Mouse (Mus musculus) heart, adult 9 months (tissue): ENCODE measurements at regions not wholly inside any gene's neighbourhood (a gene's known extent, or its start where the extent isn't known, plus 50 kb on each side); places are given as distances from the start of the nearest gene placed in this dataset.

Experiments
- DNase-seq, 2 experiments: peaks; one replicate each; pipeline ENCODE4 v3.0.0; 2022; ENCODE audit warnings: low spot score in 2 of 2

DNA sequence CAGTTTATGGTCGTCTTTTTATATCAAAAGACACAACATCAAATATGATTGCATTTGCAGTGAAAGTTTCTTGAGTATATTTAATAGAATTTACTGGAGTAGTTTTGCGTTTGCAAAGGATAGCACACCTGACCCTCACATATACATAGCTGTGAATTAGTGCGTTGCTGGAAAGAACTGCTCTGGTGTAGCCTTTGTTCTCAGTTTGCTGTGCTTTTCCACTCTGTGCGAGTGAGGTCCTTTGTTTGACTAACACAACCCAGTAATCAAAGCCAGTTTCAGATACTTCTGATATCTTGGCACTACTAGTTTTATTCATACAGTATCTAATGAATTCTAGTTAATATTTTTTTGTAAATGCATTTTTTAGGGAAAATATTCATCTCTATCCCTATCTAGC, 84.7 kb downstream of the Trim52 start:
- DNase-seq = no peak

DNA sequence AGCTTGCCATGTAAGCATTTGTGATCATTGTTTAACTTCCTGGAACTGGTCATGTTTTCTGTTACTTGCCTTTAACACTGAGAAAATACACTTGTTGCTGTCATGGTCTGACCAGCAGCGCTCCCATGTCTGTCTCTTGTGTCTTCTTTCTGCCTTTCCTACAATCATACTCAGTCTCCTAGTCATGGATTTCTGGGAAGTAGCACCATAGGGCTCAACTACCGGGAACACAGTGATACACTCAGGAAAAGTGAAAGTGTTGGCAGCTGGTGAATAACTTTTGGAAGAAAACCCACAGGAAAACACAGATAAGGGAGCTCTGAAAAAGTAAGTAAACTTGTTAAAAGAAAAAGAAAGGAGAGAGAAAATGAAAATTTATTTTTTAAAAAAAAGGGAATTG, 87.6 kb downstream of the Trim52 start:
- no peak for DNase-seq

DNA sequence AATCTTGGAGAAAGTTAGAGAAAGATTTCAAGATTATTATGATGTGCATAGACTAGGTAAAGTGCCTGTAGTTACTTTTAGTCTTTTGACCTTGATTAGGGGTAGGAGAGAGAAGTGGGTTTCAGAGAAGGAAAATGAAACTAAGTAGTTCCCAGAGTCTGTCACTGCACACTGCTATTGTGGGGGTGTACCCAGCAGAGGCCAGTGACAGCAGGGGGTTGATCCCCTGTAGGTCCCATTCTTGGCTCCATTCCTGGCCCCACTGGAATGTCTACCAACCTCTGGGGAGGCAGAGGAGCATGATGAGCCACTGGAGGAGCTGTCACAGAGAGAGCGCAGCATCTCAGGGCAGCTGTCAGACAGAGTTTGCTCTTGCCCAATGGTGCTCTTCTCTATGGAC, 88.1 kb downstream of the Trim52 start:
- no peak for DNase-seq

DNA sequence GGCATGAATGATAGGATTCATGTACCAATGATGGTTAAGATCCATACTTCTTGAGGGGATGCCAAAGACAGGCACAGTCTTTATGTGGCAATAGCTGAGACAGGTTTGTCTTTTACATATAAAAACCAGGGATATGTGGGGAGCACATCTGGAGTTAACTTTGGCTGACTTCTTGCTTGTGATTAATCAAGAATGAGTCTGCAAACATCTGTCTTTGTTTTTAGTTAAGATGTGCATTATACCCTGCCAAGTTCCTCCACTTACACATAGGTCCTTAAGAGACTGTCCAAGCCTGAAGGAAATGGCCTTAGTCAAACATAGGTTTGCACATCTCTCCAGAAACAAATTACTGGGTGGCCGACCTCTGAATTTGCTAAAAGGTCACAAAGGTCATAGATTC, 91.8 kb downstream of the Trim52 start:
- peak in 1 of 2 experiments; percentile 2 for DNase-seq

DNA sequence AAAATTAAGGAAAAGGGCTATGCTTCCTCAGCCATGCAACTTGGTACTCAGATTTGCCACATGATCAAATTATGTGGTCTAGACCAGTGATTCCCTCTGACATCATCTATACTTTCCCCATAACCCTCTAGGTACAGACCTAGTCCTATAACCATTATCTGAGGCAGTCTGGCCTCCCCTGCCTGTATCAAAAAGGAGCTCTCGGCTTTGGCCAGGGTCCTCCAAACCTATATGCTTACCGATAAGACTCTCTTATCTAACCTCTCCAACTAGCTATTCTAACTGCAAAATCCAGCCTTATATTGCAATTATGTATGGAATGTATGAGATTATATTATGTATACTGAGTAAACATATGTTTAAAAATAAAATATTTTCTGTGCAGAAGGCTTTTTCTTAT, 93.1 kb downstream of the Trim52 start:
- DNase-seq = no peak

DNA sequence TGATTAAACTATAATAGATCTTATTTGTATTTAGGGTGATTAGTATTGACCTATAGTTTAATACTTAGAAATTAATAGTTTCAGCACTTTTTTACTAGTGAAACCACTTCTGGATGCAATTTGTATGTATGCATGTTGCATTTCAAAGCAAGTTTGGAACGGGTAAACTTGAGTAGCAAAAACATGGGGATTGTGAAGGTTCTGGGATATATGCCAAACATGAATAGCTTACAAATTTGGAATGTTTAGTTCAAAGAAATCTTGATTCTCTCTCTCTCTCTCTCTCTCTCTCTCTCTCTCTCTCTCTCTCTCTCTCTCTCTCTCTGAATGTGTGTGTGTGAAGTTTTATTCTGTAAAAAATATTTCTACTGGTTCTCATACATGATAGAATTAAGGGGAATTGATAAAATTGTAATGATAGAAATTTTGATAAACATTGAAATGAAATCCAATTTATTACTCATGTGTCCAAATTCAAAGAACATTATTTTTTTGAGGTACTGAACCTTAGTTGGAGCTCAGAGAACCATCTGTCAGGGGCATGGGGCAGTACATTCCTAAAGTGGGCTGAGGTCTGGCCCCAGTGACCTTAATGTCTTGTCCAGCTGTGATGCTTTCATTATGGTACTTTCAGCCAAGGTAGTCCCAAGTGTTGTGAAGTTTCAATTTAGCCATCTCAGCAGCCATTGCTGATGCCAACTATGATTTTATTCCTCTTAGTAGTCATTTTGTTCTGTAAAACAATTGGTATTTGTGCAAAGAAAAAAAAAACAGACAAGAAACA, 93.7 kb downstream of the Trim52 start:
- peak; percentile 24 to 34 for DNase-seq

DNA sequence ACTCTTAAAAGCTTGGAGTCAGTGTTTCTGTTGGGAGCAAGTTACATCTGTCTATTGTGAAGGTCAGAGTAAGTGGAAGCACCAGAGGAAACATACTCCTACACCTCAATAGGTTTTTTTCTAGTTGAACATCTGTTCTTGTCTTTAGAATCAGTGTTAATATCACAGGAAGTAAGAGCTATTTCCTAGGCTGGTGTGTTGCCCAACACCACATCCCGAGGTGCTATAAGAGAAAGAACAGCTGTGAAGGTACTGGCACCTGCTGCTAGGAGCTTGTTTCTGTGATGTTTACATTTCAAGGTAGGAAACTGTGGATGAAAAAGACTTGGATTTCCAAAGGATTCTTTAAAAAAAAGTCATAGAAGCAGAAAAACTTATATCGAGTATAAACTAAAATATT, 105.1 kb downstream of the Trim52 start:
- peak in 1 of 2 experiments; percentile 50 for DNase-seq

DNA sequence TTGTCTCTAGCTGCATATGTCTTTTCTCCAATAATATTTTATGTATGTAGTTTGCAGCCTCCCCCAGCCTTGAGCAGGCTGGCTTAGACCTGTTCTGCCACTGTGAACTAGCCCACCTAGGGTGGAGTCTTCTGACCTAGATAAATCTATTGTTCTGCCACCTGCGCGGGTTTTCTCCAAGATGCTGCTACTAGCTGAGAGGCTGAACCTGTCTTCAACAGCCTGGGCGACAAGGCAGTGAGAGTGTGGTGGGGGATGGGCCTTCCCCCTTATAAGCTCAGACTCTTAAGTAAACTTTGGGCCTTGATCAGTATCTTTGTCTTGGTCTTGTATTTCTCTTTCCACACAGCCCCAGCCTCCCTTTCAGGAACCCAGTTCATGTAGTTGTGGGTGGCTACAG, 111.7 kb downstream of the Trim52 start:
- DNase-seq = no peak

DNA sequence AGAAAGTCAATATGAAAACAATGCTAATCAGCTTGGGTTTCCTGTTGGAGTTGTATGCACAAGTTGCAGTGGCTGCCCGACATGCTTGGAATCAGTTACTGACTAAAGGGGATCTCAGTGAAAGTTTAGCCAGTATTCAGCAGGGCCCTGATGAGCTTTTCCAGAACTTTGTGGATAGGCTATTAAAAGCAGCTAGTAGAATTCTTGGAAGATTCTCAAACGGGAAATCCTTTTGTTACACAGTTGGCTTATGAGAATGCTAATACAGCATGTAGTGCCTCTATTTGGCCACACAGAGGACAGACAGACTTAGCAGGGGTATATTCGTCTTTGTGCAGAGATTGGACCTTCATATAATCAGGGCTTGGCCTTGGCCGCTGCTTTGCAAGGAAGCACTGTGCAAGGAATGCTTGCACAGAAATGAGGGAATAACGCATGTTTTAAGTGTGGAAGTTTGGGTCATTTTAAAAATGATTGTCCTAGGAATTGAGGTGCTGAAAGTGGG, 113.3 kb downstream of the Trim52 start:
- peak in 1 of 2 experiments; percentile 53 for DNase-seq

DNA sequence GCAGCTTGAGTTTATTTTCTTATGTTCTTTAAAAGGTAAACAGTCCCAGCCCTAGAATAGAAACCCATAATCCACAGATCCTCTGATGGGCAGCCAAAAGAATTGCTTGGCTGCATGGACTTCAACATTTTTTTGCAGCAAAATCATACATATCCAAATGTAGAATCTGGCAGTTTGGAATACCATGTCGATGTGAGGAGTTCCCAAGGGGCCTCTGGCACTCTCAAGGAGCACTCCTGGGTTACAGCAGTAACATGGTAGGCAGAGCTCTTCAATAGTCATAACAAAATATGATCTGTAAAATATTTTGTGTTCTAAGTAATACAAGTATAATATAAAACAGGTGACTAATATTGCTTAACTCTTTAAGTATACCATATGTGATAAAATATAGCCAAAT, 119.4 kb downstream of the Trim52 start:
- DNase-seq = no peak

DNA sequence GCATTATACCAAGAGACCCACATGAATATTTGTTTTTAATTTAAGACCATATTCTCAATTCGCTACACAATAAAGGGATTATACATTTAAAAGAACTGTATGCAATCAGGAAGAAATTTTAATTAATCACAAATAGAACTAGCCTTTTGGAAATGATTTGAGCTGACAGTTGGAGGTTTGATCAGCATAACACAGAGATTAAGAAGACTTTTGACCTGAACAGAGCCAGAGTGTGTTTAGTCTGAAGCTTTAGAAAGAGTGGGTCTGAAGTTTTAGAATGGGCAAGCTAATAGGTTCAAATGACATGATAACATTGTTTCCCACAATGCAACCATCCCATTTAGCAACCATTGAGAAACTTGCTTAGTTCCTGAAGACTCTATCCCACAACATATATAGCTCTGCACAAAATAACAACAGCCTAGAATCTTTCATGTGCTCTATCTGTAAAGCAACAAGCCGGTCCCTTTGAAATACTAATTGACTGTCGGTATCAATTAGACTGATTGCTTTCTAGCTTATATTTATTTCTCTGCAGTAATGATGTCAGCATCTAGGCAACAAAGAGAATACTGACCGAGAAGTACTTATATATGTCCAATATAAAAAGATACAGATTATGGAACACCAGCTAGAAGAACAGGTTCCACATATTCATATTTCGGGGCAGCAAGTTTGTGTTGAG, 135.9 kb downstream of the Trim52 start:
- no peak for DNase-seq

DNA sequence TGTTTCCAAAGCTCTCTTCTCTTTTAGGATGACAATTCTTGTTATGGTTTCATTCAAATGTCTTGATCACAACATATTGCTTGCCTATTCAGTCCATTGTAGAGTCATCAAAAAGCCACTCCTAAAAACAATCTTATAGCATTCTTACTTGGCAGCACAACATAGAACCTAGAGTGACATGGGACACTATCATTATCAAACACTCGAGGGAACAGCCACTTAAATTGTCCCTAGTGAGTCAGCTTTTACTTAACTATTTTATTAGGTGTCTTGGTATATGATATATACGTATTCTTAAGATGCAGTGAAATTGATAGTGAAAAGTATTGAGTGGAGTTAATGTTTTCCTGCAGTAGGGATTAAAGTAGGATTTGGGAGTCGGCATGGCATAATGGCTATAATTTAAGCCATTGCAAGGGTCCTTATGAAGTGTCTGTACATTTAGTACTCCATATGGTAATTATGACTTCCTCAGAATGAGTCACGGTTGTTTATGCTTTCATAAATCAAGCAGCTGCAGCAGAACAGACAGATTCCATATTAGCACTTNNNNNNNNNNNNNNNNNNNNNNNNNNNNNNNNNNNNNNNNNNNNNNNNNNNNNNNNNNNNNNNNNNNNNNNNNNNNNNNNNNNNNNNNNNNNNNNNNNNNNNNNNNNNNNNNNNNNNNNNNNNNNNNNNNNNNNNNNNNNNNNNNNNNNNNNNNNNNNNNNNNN, 153.6 kb downstream of the Trim52 start:
- DNase-seq = no peak

DNA sequence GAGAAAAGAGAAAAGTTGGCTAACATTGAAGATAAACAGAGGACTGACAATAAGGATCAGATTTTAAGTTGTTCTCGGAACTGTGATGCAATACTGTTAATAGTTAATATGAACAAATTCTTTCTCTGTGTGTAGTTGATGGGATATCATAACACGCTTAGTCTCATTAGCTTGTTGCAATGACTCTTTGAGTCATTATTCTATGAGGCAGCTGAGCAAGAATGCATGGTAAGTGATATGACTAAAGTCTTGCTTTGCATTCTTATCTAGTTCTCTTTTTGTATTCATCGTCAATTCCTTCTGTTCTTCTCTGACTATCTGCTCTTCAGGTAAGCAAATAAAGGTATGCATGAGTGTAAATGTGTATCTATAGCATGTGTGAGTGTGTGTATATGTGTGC, 159.3 kb downstream of the Trim52 start:
- DNase-seq = no peak

DNA sequence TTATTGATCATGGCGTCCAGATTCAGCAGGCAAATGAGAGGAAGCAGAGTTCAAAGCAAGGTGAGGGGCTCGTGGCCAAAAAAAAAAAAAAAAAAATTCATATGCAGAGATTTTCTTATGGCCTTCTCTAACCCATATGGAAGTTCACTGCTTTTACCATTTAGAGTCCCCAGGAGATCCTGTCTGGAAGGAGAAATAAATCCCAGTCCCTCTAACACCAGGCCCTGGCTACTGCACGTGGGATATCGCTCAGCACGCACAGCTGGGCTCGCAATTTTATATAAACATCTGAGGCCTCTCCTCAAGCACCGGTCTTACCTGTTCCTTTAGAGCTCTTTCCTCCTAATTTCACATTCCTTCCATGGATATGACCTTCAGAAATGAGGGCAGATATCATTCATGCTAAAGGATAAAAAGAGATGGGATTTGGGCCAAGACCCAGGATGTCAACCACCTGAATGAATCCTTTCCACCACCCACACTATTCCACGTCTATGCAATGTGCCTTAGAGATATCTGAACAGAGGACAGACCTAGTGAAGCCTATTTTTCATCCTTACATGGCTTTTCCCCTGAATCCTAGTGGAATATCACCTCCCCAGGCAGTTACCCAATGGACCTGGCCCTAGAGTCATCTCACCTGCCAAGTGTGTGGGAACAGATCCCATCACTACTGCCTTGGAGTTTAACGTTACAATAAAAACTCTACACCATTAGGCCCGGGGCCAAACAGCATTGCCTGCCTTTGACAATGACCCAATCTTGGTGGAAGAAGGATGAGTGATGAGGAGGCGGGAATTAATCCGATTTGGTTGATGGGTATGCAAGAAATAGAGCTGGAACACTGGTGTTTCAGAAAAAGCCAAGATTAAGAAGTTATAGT, 161.9 kb downstream of the Trim52 start:
- no peak for DNase-seq

DNA sequence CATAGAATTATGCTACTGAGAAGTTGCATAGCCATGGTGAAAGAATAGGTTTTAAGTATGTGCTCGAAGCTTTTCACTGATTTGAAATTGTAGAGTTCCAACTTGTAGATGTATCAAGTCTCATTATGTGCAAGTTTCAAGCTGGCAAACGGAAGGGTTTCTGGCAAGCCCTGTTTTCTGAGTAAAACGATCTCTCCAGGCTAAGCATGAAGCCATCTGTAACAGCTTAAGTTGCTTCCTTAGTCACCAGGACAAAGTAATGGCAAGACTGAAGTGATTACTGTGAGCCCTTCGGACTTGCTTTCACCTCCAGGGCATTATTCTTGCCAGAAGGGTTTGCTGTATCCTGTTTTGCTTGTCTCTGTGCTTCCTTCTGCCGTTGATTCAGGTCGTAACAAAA, 163.7 kb downstream of the Trim52 start:
- DNase-seq = no peak

DNA sequence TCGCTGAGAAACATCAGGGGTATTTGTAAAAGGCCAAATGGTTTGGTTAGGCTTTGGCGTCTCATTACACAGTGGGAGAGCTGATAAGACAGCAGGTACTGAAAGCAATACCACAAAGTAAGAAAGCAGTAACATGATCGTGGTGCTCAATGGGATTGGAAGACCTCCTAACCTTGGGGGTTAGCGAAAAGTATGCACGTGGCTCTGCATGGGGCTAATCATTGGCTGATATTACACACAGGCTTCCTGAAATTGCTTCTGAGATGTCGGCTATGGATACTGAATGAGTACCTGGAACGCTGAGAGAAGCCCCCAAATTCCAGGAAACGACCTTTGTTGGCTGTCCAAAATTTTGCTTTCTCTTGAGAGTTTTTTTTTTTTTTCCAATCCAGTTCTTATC, 207.6 kb downstream of the Trim52 start:
- DNase-seq = no peak

DNA sequence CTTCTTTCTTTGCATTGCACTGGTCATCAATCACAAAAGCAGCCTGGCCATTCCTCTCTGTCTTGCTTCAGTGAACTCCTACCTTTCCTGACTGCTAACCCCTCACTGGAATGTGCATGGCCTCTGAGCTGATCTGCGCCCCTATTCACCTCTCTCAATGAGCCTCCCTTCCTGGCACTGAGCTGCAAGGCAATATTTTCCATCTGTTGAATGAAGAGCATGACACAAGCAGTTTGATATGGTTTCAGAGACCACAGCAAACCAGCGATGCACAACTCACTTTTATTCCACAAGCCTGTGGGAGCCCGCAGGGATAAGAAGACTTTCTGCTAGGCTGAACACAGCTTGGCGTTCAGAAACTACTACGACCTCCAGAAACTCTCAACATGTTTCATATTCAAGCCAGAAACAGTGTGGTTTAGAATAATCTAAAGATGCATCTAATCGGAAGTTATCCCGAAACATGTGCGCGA, 208.1 kb downstream of the Trim52 start:
- DNase-seq = no peak

DNA sequence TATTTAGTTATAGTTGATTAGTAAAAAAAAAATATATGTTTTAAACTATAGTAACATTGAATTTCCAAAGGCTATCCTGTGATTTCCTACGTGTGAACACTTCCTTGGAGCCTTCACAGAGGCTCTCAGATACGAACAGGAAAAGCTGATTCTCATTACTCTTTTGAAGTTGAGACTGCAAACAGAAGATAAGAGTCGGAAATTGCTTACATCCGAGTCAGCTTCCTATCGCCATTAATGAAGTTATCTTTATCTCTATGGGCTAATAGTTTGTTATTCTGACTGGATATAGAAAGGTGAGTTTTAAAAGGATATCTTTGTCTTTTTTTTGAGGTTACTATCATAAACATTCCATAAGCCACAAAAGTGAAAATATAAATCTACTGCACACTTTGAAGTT, 212.8 kb downstream of the Trim52 start:
- no peak for DNase-seq

DNA sequence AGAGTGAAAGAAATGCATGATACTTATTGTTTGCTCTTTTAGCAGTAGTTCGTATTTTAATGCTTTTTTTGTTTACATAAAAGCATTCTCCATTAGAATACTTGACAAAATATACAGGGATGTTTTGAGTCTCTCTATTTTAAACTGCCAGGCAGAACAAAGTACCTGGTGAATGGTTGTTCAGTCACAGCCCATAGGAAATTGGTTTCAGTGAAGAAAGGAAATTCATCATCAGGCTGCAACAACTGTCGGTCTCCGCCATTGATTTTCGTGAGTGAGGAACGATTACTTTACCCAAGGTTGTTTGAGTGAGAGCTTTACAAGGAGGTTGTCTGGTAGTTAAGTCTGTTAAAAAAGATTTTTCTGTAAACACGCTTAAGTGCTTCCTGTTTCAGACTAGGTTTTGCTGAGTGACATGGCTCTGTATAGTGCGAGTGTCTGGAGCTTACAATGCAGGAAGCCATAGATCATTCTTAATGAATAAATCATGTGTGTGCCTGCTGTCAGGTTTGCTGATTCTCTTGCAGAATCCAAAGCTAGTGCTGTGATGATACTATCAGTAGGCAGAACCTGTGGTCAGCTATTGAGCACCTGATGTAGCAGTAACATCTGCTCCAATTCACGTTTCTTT, 221.8 kb downstream of the Trim52 start:
- no peak for DNase-seq

DNA sequence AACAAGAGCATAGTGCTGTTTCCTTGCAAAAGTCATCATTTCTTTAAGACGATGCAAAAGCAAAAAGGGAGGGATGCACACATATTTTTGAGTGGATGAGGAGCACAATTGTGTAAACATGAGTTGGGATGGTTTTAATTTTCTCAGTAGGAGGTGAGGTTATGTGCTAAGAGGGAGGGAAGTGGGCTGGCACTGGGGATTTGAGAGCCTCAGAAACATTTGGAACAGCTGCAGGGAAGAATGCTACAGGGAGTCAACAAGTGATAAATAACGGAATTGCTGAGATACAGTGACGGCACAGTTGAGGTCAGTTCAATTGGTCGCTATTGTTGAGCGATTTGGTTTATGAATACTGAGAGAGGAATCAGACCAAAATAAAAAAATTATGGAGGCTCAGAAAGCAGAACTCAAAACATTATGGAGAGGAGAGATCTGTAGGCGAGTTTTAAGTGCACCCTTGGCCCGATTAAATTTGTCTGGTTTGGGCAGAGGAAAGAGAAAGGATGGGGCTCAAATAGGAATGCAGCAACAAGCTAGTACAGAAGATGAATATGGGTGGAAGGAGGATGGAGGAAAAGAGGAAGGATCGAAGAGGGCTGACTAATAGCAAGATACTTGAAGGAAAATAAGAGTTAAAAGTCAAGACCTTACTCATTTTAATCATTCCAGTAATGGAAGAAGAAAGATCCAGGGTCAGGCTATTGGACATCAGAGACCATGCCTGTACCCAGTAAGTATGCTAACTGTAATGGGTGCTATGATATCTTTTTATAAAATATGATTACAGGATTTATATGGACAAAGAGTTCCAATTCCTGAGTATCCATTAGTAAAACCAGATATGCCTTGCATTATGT, 259.0 kb downstream of the Trim52 start:
- peak; percentile 53 to 58 for DNase-seq
